Mouse (Mus musculus) embryonic facial prominence, embryonic 10.5 days (tissue): ENCODE measurements around the gene Npr1. TPM values are rescaled to one million over a fixed set of nuclear protein-coding genes. Genes with fewer than 3 reads are reported as not detected.

Experiments
- DNase-seq: peaks from one replicate; pipeline ENCODE4 v3.0.0-alpha.2; 2017; ENCODE audit warnings: low spot score
- H3K27ac ChIP-seq: fragments of 300-500 bp; sonication (generic); replicated peaks from 2 replicates; pipeline ENCODE4 v1.5.1; 2016; ENCODE audit warnings: mild to moderate bottlenecking
- H3K27me3 ChIP-seq: fragments of 300-500 bp; sonication (generic); replicated peaks from 2 replicates; pipeline ENCODE4 v1.6.1; 2016; ENCODE audit warnings: low read depth, mild to moderate bottlenecking; ENCODE audit not compliant: poor library complexity, severe bottlenecking
- H3K36me3 ChIP-seq: fragments of 300-500 bp; sonication (generic); replicated peaks from 2 replicates; pipeline ENCODE4 v1.6.1; 2016; ENCODE audit warnings: mild to moderate bottlenecking, moderate library complexity
- H3K4me1 ChIP-seq: fragments of 300-500 bp; sonication (generic); 2 replicates; pipeline ENCODE4 v1.6.1; 2016
- H3K4me3 ChIP-seq: fragments of 300-500 bp; sonication (generic); 2 replicates; pipeline ENCODE4 v1.5.1; 2016; ENCODE audit warnings: mild to moderate bottlenecking, moderate library complexity
- H3K9me3 ChIP-seq: fragments of 300-500 bp; sonication (generic); 2 replicates; pipeline ENCODE4 v1.6.1; 2016; ENCODE audit warnings: mild to moderate bottlenecking
- WGBS: fragments of 180-500 bp; shearing (Covaris S2); methylation state at CpG from one replicate; pipeline ENCODE4 v1.1.7; 2016; 5-methylcytosine and 5-hydroxymethylcytosine counted together
- polyA plus RNA-seq: library from polyadenylated mRNA; unstranded; fragments of >200 nt; fragmentation: Nextera tagmentation; extraction: Ambion mirVana; gene quantifications from 2 replicates; pipeline ENCODE4 v1.2.1, GENCODE M21; 2016

Npr1 gene
- 2.0 and 3.3 TPM in 2 replicates for polyA plus RNA-seq

DNA sequence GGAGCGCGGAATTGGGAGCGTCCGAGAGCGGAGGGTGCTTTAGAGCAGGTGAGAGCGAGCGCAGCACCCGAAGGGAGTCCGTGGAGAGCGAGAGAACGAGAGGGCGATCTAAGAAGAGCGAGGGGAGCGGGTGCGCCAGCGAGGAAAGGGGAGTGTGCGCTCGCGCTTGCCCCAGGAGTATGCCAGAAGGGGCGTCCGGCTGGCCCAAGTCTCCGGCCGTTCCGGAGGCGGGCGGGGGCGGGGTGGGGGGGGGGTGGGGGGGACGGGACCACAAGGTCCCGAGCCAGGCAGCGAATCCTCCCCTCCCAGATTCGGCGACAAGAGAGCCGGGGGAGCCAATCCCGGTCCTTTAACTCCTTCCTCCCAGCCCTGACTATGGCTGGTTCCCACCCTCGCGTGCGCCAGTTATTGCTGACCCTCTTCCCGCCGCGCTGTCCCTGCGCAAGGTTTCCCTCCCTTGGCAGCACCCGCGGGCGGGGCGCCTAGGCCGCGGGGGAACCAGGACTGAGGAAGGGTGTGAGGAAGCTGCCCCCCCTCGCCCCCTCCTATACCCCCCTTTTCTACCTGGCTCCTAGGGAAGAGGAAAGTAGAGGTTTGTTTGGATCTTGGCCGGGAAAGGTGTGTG is at the start of gene Npr1:
TSS of gene Npr1 (minus strand) at position 181 of the 625 bp plus-strand sequence.
- H3K4me3 ChIP-seq = peak within 1 kb of the TSS; percentile 59
- peak within 1 kb of the TSS; percentile 48; the same call in 1 of the 2 replicates for H3K27ac ChIP-seq
- DNase-seq = no peak
- peaks cover 29% of the 10 kb centered on the region for H3K4me1 ChIP-seq
- H3K9me3 ChIP-seq = no peaks in the 10 kb centered on the region
- WGBS = under 1% methylated on average over 42 of the region's 49 CpGs
- H3K36me3 ChIP-seq = no peaks in the 10 kb centered on the region
- H3K27me3 ChIP-seq = peaks cover 56% of the 10 kb centered on the region

DNA sequence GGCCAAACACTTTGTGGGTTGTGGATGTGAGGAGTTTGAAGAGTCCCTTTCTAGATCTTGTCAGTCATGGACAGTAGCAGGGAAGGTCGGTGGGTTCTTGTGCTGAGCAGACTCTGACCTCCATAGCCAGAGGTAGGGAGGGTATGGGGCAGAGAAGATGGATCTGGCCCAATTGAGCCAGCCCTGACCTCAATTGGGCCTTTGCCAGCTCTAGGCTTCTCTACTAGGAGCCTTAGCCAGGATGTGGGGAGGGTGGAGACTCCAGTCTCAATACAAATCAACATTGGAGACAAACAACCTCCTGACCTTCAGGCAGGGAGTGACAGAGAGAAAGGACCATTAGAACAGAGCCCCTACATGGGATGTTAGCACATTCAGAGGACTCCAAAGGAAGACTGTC is 49.6 kb upstream of the Npr1 start:
- Histone ChIP-seq H3K27me3 (peaks cover 52% of the 10 kb centered on the region), H3K4me1 (peaks cover 23% of the 10 kb centered on the region)

GRCm38 (mm10) chr3:90514691-90515090 is 49.0 kb upstream of the Npr1 start:
- Histone ChIP-seq H3K27me3 (peaks cover 52% of the 10 kb centered on the region), H3K27ac (peak overlapping the region; percentile 24; the same call in 1 of the 2 replicates), H3K9me3 (no peaks in the 10 kb centered on the region), H3K36me3 (no peaks in the 10 kb centered on the region), H3K4me3 (peak overlapping the region; percentile 58), H3K4me1 (peaks cover 23% of the 10 kb centered on the region)
- peak; percentile 79 for DNase-seq
- 1% methylated on average over 10 of the region's 10 CpGs for WGBS

More for the DNA sequence above, 49.6 kb upstream of the Npr1 start:
- Histone ChIP-seq H3K36me3 (no peaks in the 10 kb centered on the region), H3K27ac (peak overlapping the region; percentile 20; the same call in 1 of the 2 replicates), H3K4me3 (peak overlapping the region; percentile 58), H3K9me3 (no peaks in the 10 kb centered on the region)
- 38% methylated on average over 1 of the region's 1 CpGs for WGBS
- DNase-seq = no peak

DNA sequence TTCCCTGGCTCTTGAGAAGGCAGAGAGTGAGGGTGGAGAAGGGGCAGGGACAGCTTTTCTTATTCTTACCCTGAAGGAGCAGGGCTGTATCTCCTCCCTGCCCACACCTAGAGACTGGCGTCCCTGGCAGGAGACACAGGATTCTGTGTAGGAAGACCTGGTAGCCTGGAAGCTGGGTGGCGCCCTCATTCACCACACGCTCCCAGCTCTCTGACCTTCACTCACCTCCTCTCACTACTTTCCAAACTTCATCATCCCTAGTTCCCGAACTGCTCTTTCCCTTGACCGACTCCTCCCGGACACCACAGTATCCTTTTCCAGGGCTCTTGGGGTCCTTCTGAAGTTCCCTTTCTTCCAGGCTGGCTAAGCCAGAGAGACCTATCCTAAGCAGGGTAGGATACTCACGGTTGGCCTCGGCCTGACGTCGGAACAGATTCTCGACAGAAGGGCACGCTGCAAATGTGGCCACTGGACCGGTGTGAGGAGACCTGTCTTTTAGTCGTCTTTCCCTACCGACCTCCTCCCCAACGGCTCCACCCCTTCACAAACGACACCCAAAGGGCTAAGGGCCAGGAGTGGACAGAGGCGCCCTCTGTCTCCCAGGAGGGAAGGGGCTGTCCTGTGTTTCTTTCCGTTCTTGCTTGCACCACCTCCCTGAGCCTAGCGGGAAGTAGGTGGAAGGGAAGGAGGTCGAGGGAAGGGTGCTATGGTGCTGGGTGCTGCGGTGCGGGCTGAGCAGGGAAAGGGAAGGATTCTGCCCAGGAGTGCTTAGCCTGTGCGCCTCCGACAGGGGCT is 48.3 kb upstream of the Npr1 start, which contains the start of the genes S100a1 and S100a13:
TSS of gene S100a1 (minus strand) at position 597 of the 795 bp plus-strand sequence.
TSS of gene S100a13 (plus strand) at position 640 of the 795 bp plus-strand sequence.
- Histone ChIP-seq H3K9me3 (no peaks in the 10 kb centered on the region), H3K4me3 (peak within 1 kb of the TSS; percentile 58), H3K27me3 (peaks cover 52% of the 10 kb centered on the region), H3K4me1 (peaks cover 23% of the 10 kb centered on the region), H3K36me3 (no peaks in the 10 kb centered on the region), H3K27ac (peak within 1 kb of the TSS; percentile 24; the same call in 1 of the 2 replicates)
- DNase-seq = peak; percentile 40
- 2% methylated on average over 25 of the region's 25 CpGs for WGBS

DNA sequence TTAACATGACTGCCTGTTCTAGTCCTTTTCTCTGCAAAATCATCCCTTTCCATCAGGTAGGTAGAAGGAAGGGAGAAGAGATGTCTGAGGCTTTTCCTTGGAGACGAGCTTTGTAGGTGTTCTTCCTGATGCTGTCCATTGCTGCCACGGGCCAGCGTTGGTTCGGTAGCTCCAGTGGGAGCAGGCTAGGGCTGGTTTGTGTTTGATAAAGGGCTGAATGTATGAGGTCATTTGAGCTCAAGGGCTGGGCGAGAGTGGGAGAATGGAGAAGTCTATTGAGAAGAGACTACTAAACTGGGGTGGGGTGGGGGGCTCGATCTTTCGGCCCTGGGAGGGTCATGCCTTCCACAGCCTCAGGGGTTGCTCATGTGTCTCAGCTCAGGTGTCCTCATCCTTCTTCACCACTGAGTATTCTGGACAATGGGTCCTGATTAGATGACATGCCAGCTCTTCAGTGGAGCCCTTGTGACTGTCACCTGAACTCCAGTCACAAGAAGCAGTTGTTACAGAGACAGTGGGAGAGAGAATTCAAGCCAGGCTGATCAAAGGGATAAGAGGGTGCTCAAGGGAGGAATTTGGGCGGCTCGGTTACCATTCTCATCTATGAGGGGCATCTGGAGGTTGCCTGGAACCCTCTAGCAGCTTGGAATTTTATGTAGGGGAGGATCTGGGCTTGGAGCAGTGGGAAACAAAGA is 47.4 kb upstream of the Npr1 start:
- peaks cover 52% of the 10 kb centered on the region for H3K27me3 ChIP-seq
- H3K9me3 ChIP-seq = no peaks in the 10 kb centered on the region
- no peak overlapping the region for H3K4me3 ChIP-seq
- 79% methylated on average over 9 of the region's 9 CpGs for WGBS
- no peaks in the 10 kb centered on the region for H3K36me3 ChIP-seq
- peaks cover 25% of the 10 kb centered on the region for H3K4me1 ChIP-seq
- no peak overlapping the region for H3K27ac ChIP-seq
- DNase-seq = no peak

DNA sequence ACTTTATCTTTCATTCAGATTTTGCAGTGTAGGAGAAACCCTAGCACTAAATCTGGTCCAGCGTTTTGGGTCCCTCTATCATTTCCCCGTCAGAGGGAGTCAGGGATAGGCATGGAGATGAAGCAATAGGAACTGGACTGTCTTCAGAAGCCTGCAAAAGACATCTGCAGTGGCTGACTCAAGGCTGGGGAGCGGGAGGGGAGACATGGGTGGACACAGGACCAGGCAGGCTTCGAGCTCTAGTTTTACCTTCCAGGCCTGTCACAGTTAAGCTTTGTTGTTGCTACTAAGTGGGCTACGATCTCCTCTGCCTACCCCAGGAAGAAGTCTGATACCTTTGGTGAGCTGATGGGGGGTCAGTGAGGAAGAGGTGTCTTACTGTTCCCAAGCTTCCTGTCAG is 46.6 kb upstream of the Npr1 start:
- peaks cover 33% of the 10 kb centered on the region for H3K4me1 ChIP-seq
- 85% methylated on average over 5 of the region's 5 CpGs for WGBS
- no peak for DNase-seq
- no peak overlapping the region for H3K4me3 ChIP-seq
- H3K9me3 ChIP-seq = no peaks in the 10 kb centered on the region
- no peak overlapping the region for H3K27ac ChIP-seq
- H3K27me3 ChIP-seq = peaks cover 52% of the 10 kb centered on the region
- H3K36me3 ChIP-seq = peaks cover 5% of the 10 kb centered on the region

GRCm38 (mm10) chr3:90509747-90510123 is 44.1 kb upstream of the Npr1 start:
- Histone ChIP-seq H3K27ac (peak overlapping the region; percentile 99), H3K9me3 (no peaks in the 10 kb centered on the region), H3K4me3 (peak overlapping the region; percentile 97), H3K36me3 (peaks cover 30% of the 10 kb centered on the region), H3K27me3 (peaks cover 37% of the 10 kb centered on the region), H3K4me1 (peaks cover 29% of the 10 kb centered on the region)
- no peak for DNase-seq
- WGBS = 20% methylated on average over 2 of the region's 2 CpGs

DNA sequence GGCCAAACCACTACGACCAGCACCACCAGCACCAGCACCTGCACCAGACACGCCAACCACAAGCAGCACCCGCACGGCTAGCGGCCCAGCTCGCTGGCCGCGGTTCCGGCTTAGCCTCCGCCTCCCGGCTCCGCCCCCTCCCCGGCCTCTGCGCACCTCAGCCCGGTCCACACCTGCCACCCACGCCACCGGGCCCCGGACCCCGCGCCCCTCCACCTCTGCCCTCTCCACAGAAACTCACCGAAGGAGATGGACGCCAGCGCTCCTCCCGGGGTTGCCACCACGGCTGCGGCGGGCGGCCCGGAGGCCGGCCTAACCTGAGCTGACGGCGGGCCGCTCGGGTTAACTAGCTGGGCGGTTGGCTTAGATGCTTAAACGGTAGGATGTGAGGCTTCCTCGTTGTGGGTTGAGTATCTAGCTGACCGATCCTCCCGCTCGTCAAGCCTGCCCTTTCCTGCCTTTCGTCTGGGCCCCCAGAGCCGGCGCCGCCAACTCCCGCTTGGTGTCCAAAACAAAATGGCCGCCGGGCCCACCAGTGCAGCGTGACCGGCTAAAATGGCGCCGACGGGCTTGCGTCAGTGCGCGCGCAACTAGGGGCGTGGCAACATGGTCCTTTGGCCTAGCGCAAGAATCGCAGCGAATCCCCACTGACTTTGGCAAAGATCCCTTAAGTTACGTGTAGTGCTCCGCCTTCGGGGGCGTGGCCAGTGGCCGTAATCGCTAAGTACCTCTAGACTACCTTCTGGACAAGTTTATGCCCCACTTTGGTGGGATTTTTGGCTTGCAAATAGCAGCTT is 43.5 kb upstream of the Npr1 start, which contains the start of gene Chtop:
TSS of gene Chtop (minus strand) at position 549 of the 797 bp plus-strand sequence.
- Histone ChIP-seq H3K4me3 (peak within 1 kb of the TSS; percentile 97), H3K4me1 (peaks cover 23% of the 10 kb centered on the region), H3K27me3 (peaks cover 31% of the 10 kb centered on the region), H3K9me3 (no peaks in the 10 kb centered on the region), H3K27ac (peak within 1 kb of the TSS; percentile 99), H3K36me3 (peaks cover 36% of the 10 kb centered on the region)
- WGBS = under 1% methylated on average over 66 of the region's 66 CpGs
- DNase-seq = peak; percentile 99

DNA sequence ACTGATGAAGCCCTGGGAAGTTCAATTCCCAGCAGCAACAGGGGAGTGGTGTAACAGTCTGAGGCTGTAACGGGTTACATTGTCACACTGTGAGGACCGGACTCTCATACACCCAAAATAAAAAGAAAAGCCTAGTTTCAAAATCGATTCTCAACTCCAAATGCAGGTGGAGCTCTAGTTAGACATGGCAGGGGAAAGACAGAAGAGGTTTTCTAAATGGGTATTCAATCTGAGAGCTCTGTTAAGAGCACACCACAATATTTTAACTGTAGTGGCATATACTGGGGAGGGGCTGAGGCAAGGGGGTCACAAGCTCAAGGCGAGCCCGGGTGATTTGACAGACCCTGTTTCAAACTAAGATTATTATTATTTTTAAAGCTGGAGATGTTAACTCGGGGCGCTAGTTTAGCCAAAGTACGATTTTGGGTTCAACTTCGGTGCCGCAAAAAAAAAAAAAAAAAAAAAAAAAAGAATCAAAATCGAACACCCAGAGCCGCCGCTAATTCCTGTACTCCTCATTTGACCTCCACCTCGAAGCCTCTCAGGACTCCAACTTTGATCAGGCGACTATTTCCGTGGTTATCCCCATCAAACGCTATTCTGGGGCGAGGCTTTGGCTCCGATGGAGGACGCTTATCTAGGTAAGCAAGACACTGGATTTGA is 42.8 kb upstream of the Npr1 start:
- no peak for DNase-seq
- Histone ChIP-seq H3K27me3 (peaks cover 24% of the 10 kb centered on the region), H3K27ac (peak overlapping the region; percentile 99), H3K4me3 (peak overlapping the region; percentile 97), H3K4me1 (peaks cover 15% of the 10 kb centered on the region), H3K36me3 (peaks cover 43% of the 10 kb centered on the region), H3K9me3 (no peaks in the 10 kb centered on the region)
- 5% methylated on average over 20 of the region's 20 CpGs for WGBS

DNA sequence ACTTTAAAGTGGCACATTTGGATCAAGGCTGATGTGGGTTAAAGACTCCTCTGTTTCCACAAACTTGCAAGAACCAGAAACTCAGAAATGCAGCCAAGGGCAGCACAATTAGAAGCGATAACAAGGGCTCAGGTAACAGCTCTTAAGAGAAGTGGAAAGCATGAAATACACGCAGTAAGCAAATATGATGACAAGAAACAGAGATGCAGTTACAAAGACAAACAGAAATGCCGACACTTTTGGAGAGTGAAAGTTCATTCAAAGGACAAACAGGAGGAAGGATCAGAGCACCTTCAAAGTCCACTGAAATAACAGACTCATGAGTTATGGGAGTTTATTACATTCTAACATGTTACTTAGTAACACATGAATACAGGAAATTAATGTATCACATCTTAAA is 40.7 kb upstream of the Npr1 start:
- Histone ChIP-seq H3K27me3 (0 out of 2 replicates have a peak, but pooled peaks cover 6% of the 10 kb centered on the region), H3K9me3 (no peaks in the 10 kb centered on the region), H3K4me3 (no peak overlapping the region), H3K27ac (no peak overlapping the region), H3K36me3 (peaks cover 64% of the 10 kb centered on the region), H3K4me1 (peaks cover 13% of the 10 kb centered on the region)
- DNase-seq = no peak
- WGBS = 92% methylated on average over 3 of the region's 3 CpGs

GRCm38 (mm10) chr3:90505216-90505615 is 39.5 kb upstream of the Npr1 start:
- DNase-seq = no peak
- no peak overlapping the region for H3K27ac ChIP-seq
- no peak overlapping the region for H3K4me3 ChIP-seq
- H3K27me3 ChIP-seq = no peaks in the 10 kb centered on the region
- peaks cover 13% of the 10 kb centered on the region for H3K4me1 ChIP-seq
- H3K36me3 ChIP-seq = peaks cover 75% of the 10 kb centered on the region
- no peaks in the 10 kb centered on the region for H3K9me3 ChIP-seq
- WGBS = 94% methylated on average over 5 of the region's 5 CpGs
